Mouse (Mus musculus) gastrocnemius, postnatal 14 days (tissue): ENCODE results near the gene Gsx2. TPM values are rescaled to one million over a fixed set of nuclear protein-coding genes. Genes with fewer than 3 reads are reported as not detected.
A peak's percentile ranks its signal among the peaks of the same experiment; 100 is the strongest.

Experiments used
- DNase-seq: peaks from one replicate; pipeline ENCODE4 v3.0.0; 2021; ENCODE audit warnings: mixed read lengths
- intact Hi-C: fragments of 180-260 bp; cut with DNase I; formaldehyde crosslinking; loops from one replicate; pipeline ENCODE4 v1.15.1; 2025; ENCODE audit warnings: low total_unique reads
- total RNA-seq, 2 experiments: library from RNA; stranded (reverse); gene quantifications; 2 replicates each; pipeline ENCODE4 v1.2.3; 2021

Gsx2 gene
- total RNA-seq, 2 experiments from 2014 or later: not detected

GRCm38 (mm10) chr5:75074537-75075382 is 641 bp upstream of the Gsx2 start:
- intact Hi-C loops: no loop called here
- no peak for DNase-seq

- intact Hi-C loops: no loop called here
- no peak for DNase-seq
Measured at GRCm38 (mm10) chr5:75076326-75077050, 1.1 kb downstream of the Gsx2 start.

GRCm38 (mm10) chr5:75077051-75077380 is 1.6 kb downstream of the Gsx2 start:
- intact Hi-C loops: no loop called here
- DNase-seq: no peak

- DNase-seq: no peak
- intact Hi-C loops: no loop called here
Measured at GRCm38 (mm10) chr5:75079564-75079963, 4.2 kb downstream of the Gsx2 start.

- no peak for DNase-seq
- intact Hi-C loops: no loop called here
Measured at GRCm38 (mm10) chr5:75082439-75082838, 7.0 kb downstream of the Gsx2 start.

- intact Hi-C loops: no loop called here
- DNase-seq: no peak
Measured at GRCm38 (mm10) chr5:75083061-75083460, 7.7 kb downstream of the Gsx2 start.

- DNase-seq: no peak
- intact Hi-C loops: no loop called here
Measured at GRCm38 (mm10) chr5:75083591-75084392, 8.4 kb downstream of the Gsx2 start.

GRCm38 (mm10) chr5:75084393-75084870 is 9.0 kb downstream of the Gsx2 start:
- intact Hi-C loops: no loop called here
- DNase-seq: no peak

GRCm38 (mm10) chr5:75084871-75085520 is 9.6 kb downstream of the Gsx2 start:
- intact Hi-C loops: no loop called here

GRCm38 (mm10) chr5:75085521-75085875 is 10.1 kb downstream of the Gsx2 start:
- no peak for DNase-seq
- intact Hi-C loops: no loop called here

More at GRCm38 (mm10) chr5:75084871-75085520, 9.6 kb downstream of the Gsx2 start:
- no peak for DNase-seq

GRCm38 (mm10) chr5:75085906-75086305 is 10.5 kb downstream of the Gsx2 start:
- no peak for DNase-seq
- intact Hi-C loops: no loop called here

GRCm38 (mm10) chr5:75106511-75106910 is 31.1 kb downstream of the Gsx2 start:
- no peak for DNase-seq

GRCm38 (mm10) chr5:75109368-75109767 is 34.0 kb downstream of the Gsx2 start:
- intact Hi-C loops: no loop called here
- no peak for DNase-seq

More at GRCm38 (mm10) chr5:75106511-75106910, 31.1 kb downstream of the Gsx2 start:
- intact Hi-C loops: no loop called here

- intact Hi-C loops: no loop called here
- no peak for DNase-seq
Measured at GRCm38 (mm10) chr5:75111781-75112180, 36.4 kb downstream of the Gsx2 start.

- intact Hi-C loops: no loop called here
- DNase-seq: no peak
Measured at GRCm38 (mm10) chr5:75118840-75119239, 43.4 kb downstream of the Gsx2 start.

GRCm38 (mm10) chr5:75121646-75122045 is 46.2 kb downstream of the Gsx2 start:
- intact Hi-C loops: no loop called here
- DNase-seq: peak; percentile 64
